Mouse (Mus musculus) hindbrain, embryonic 12.5 days (tissue): ENCODE data around the gene Chrne. TPM values are rescaled to one million over a fixed set of nuclear protein-coding genes. Genes with fewer than 3 reads are reported as not detected.

Experiments used
- ATAC-seq: fragments of 200-750 bp; cut with Nextera tagmentation; 2 replicates; pipeline ENCODE4 v1.8.0; 2017; ENCODE audit warnings: moderate TSS enrichment; ENCODE audit not compliant: low FRiP score
- H3K27ac ChIP-seq: fragments of 300-500 bp; sonication (generic); 2 replicates; pipeline ENCODE4 v1.5.1; 2016; ENCODE audit warnings: mild to moderate bottlenecking
- H3K27me3 ChIP-seq: fragments of 300-500 bp; sonication (generic); 2 replicates; pipeline ENCODE4 v1.6.1; 2016; ENCODE audit warnings: mild to moderate bottlenecking
- H3K36me3 ChIP-seq: fragments of 300-500 bp; sonication (generic); 2 replicates; pipeline ENCODE4 v1.6.1; 2016; ENCODE audit warnings: mild to moderate bottlenecking
- H3K4me1 ChIP-seq: fragments of 300-500 bp; sonication (generic); 2 replicates; pipeline ENCODE4 v1.6.1; 2016
- H3K4me2 ChIP-seq: fragments of 300-500 bp; sonication (generic); replicated peaks from 2 replicates; pipeline ENCODE4 v1.6.1; 2016; ENCODE audit warnings: mild to moderate bottlenecking
- H3K4me3 ChIP-seq: fragments of 300-500 bp; sonication (generic); 2 replicates; pipeline ENCODE4 v1.5.1; 2016; ENCODE audit warnings: mild to moderate bottlenecking
- H3K9ac ChIP-seq: fragments of 300-500 bp; sonication (generic); 2 replicates; pipeline ENCODE4 v1.6.1; 2016; ENCODE audit warnings: mild to moderate bottlenecking, moderate library complexity
- H3K9me3 ChIP-seq: fragments of 300-500 bp; sonication (generic); replicated peaks from 2 replicates; pipeline ENCODE4 v1.6.1; 2016; ENCODE audit warnings: mild to moderate bottlenecking
- whole genome bisulfite sequencing: fragments of 180-500 bp; shearing (Covaris S2); methylation state at CpG from one replicate; pipeline ENCODE4 v1.1.7; 2016; 5-methylcytosine and 5-hydroxymethylcytosine counted together
- polyA plus RNA-seq: library from polyadenylated mRNA; unstranded; fragments of >200 nt; fragmentation: Nextera tagmentation; extraction: Ambion mirVana; gene quantifications from 2 replicates; pipeline ENCODE4 v1.2.1, GENCODE M21; 2016

Gene Chrne
- polyA plus RNA-seq, 1 experiment from 2014 or later: not detected

DNA sequence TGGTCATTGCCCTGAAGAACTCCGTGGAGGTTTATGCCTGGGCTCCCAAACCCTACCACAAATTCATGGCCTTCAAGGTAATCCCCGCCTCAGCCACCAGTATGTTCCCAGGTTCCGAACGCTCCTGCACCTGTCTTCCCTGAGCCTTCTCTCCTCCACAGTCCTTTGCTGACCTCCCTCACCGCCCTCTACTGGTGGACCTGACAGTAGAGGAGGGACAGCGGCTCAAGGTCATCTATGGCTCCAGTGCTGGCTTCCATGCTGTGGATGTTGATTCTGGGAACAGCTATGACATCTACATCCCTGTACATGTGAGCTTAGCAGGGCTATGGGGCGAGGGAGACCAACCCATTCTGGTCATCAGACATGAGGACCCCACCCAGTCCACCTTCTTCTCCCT lies 6.5 kb downstream of the Chrne start:
- H3K9ac ChIP-seq: no peak overlapping the region
- H3K9me3 ChIP-seq: no peaks in the 10 kb centered on the region
- H3K4me1 ChIP-seq: peaks cover 9% of the 10 kb centered on the region
- peaks cover 62% of the 10 kb centered on the region for H3K36me3 ChIP-seq
- H3K4me3 ChIP-seq: no peak overlapping the region
- 79% methylated on average over 7 of the region's 7 CpGs for WGBS
- no peak for ATAC-seq
- H3K27ac ChIP-seq: no peak overlapping the region
- H3K27me3 ChIP-seq: peaks cover 14% of the 10 kb centered on the region
- no peak overlapping the region for H3K4me2 ChIP-seq

GRCm38 (mm10) chr11:70610752-70611151 lies 8.3 kb downstream of the Chrne start:
- H3K9ac ChIP-seq: no peak overlapping the region
- no peak for ATAC-seq
- H3K36me3 ChIP-seq: peaks cover 80% of the 10 kb centered on the region
- no peak overlapping the region for H3K27ac ChIP-seq
- no peak overlapping the region for H3K4me2 ChIP-seq
- peaks cover 9% of the 10 kb centered on the region for H3K4me1 ChIP-seq
- no peaks in the 10 kb centered on the region for H3K9me3 ChIP-seq
- H3K4me3 ChIP-seq: no peak overlapping the region
- H3K27me3 ChIP-seq: peaks cover 6% of the 10 kb centered on the region; the same call in 1 of the 2 replicates
- WGBS: 91% methylated on average over 4 of the region's 4 CpGs

- H3K4me1 ChIP-seq: no peaks in the 10 kb centered on the region
- no peak overlapping the region for H3K27ac ChIP-seq
- ATAC-seq: no peak
- H3K9ac ChIP-seq: no peak overlapping the region
- H3K9me3 ChIP-seq: no peaks in the 10 kb centered on the region
- no peak overlapping the region for H3K4me2 ChIP-seq
- no peak overlapping the region for H3K4me3 ChIP-seq
- H3K27me3 ChIP-seq: no peaks in the 10 kb centered on the region
- WGBS: 84% methylated on average over 26 of the region's 26 CpGs
- peaks cover 96% of the 10 kb centered on the region for H3K36me3 ChIP-seq
Measured at GRCm38 (mm10) chr11:70608381-70609066, 10.5 kb downstream of the Chrne start.

- no peak for ATAC-seq
- Histone ChIP-seq H3K9me3 (no peaks in the 10 kb centered on the region), H3K4me2 (no peak overlapping the region), H3K4me3 (no peak overlapping the region), H3K36me3 (peaks cover 91% of the 10 kb centered on the region), H3K27me3 (no peaks in the 10 kb centered on the region), H3K27ac (no peak overlapping the region), H3K4me1 (no peaks in the 10 kb centered on the region), H3K9ac (no peak overlapping the region)
- 95% methylated on average over 9 of the region's 9 CpGs for WGBS
Measured at GRCm38 (mm10) chr11:70607611-70608010, 11.4 kb downstream of the Chrne start.

DNA sequence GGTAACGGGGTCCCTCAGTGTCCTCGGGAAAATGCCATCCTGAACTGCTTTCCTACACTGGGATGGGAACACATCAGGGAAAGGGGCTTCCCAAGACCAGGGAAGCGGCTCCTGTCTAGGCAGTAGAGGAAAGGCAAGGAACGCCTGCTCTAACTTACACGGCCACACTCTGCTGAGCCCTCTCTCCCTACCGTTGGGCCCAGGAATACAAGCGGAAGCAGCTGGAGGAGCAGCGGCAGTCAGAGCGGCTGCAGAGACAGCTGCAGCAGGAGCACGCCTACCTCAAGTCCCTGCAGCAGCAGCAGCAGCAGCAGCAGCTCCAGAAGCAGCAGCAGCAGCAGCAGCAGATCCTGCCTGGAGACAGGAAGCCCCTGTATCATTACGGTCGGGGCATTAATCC lies 12.3 kb downstream of the Chrne start:
- H3K36me3 ChIP-seq: peaks cover 89% of the 10 kb centered on the region
- 78% methylated on average over 11 of the region's 12 CpGs for WGBS
- H3K9me3 ChIP-seq: no peaks in the 10 kb centered on the region
- no peak for ATAC-seq
- H3K4me1 ChIP-seq: no peaks in the 10 kb centered on the region
- no peaks in the 10 kb centered on the region for H3K27me3 ChIP-seq
- H3K4me2 ChIP-seq: no peak overlapping the region
- H3K4me3 ChIP-seq: no peak overlapping the region
- H3K9ac ChIP-seq: no peak overlapping the region
- no peak overlapping the region; the same call in 1 of the 2 replicates for H3K27ac ChIP-seq

GRCm38 (mm10) chr11:70605024-70605566 lies 13.9 kb downstream of the Chrne start:
- H3K9me3 ChIP-seq: no peaks in the 10 kb centered on the region
- H3K27ac ChIP-seq: no peak overlapping the region
- H3K27me3 ChIP-seq: no peaks in the 10 kb centered on the region
- no peak for ATAC-seq
- 60% methylated on average over 14 of the region's 14 CpGs for WGBS
- H3K4me2 ChIP-seq: no peak overlapping the region
- H3K36me3 ChIP-seq: peaks cover 73% of the 10 kb centered on the region
- H3K4me3 ChIP-seq: no peak overlapping the region
- H3K9ac ChIP-seq: no peak overlapping the region
- no peaks in the 10 kb centered on the region for H3K4me1 ChIP-seq

DNA sequence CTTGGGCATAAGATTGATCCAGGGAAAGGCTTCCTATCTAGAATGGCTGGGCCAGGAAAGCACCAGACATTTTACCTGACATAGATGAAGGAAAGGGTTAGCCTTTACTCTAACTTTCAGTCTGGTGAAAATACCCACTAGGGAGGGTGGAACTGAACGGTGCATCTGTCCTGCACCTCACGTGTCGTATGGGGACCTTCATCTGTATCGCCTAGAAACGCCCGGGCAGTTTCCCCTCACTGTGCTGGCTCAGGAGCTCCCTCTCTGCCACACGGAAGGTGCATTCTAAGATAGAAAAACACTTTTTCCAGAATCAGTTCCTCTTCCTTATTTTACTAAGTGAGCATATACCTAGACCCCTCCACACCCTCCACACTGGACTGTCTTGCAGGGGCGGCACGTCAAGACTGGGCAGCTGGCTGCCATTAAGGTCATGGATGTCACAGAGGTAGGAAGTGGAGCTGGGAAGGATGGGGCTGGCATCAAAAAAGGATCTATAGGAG lies 20.5 kb downstream of the Chrne start:
- Histone ChIP-seq H3K27me3 (no peaks in the 10 kb centered on the region), H3K9me3 (no peaks in the 10 kb centered on the region), H3K4me2 (no peak overlapping the region), H3K4me3 (no peak overlapping the region), H3K9ac (no peak overlapping the region), H3K4me1 (peaks cover 13% of the 10 kb centered on the region), H3K36me3 (peaks cover 33% of the 10 kb centered on the region), H3K27ac (no peak overlapping the region)
- no peak for ATAC-seq
- WGBS: 90% methylated on average over 9 of the region's 9 CpGs

DNA sequence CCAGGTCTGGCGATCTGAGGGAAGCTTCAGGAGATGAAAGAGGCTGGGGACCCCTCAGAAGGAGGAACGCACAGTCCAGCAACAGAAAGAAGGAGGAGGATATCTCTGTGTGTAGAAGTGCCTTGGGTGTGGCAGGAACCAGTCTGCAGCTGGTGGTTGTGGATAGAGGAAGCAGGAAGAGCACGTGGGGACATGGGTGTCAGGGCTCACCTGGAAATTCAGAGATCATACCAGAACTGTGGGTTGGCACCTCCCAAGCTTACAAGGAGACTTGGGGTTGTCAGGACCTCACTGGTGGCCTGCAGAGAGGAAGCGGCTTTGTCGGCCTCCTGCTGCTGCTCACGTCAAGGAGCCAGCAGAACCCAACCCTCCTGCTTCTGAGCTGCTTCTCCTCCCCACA lies 21.7 kb downstream of the Chrne start:
- Histone ChIP-seq H3K4me2 (no peak overlapping the region), H3K27me3 (no peaks in the 10 kb centered on the region), H3K36me3 (peaks cover 30% of the 10 kb centered on the region), H3K9me3 (no peaks in the 10 kb centered on the region), H3K4me1 (peaks cover 13% of the 10 kb centered on the region), H3K9ac (no peak overlapping the region), H3K27ac (no peak overlapping the region), H3K4me3 (no peak overlapping the region)
- WGBS: 76% methylated on average over 6 of the region's 6 CpGs
- no peak for ATAC-seq

DNA sequence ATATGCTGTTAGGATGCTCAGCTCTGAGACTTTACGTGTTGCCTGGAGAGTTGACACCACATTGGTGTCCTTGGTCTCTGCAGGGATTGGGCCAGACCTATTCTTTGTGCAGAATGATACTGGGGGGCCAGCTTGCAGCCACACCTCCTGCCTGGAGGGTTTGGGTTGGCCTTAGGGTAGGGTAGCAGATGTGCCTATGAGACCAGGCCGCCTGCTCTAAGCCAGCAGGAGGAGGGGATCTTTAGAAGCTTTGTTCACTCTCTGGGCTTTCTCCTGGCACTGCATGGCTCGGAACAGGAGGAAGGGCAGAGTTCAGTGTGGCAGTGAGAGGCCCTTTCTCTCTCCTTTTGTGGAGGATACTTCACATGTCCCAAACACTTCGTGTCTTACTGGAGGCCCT lies 22.9 kb downstream of the Chrne start:
- 50% methylated on average over 4 of the region's 4 CpGs for WGBS

GRCm38 (mm10) chr11:70595638-70596037 lies 23.4 kb downstream of the Chrne start:
- Histone ChIP-seq H3K27me3 (no peaks in the 10 kb centered on the region), H3K4me2 (no peak overlapping the region), H3K36me3 (peaks cover 24% of the 10 kb centered on the region), H3K4me3 (no peak overlapping the region), H3K4me1 (peaks cover 15% of the 10 kb centered on the region), H3K9ac (no peak overlapping the region), H3K27ac (0 out of 2 replicates have a peak overlapping the region, but pooled peaks have one; percentile 23), H3K9me3 (no peaks in the 10 kb centered on the region)
- no peak for ATAC-seq
- WGBS: 75% methylated on average over 2 of the region's 2 CpGs

More for the DNA sequence above, 22.9 kb downstream of the Chrne start:
- H3K9ac ChIP-seq: no peak overlapping the region
- peaks cover 24% of the 10 kb centered on the region for H3K36me3 ChIP-seq
- H3K9me3 ChIP-seq: no peaks in the 10 kb centered on the region
- ATAC-seq: no peak
- H3K4me2 ChIP-seq: no peak overlapping the region
- H3K27ac ChIP-seq: 0 out of 2 replicates have a peak overlapping the region, but pooled peaks have one; percentile 23
- no peaks in the 10 kb centered on the region for H3K27me3 ChIP-seq
- H3K4me3 ChIP-seq: no peak overlapping the region
- H3K4me1 ChIP-seq: peaks cover 15% of the 10 kb centered on the region

- Histone ChIP-seq H3K9ac (no peak overlapping the region), H3K9me3 (no peaks in the 10 kb centered on the region), H3K27ac (no peak overlapping the region), H3K36me3 (peaks cover 18% of the 10 kb centered on the region), H3K27me3 (no peaks in the 10 kb centered on the region), H3K4me2 (no peak overlapping the region), H3K4me1 (peaks cover 15% of the 10 kb centered on the region), H3K4me3 (no peak overlapping the region)
- WGBS: 87% methylated on average over 15 of the region's 15 CpGs
- no peak for ATAC-seq
Measured at GRCm38 (mm10) chr11:70594253-70594989, 24.6 kb downstream of the Chrne start.

DNA sequence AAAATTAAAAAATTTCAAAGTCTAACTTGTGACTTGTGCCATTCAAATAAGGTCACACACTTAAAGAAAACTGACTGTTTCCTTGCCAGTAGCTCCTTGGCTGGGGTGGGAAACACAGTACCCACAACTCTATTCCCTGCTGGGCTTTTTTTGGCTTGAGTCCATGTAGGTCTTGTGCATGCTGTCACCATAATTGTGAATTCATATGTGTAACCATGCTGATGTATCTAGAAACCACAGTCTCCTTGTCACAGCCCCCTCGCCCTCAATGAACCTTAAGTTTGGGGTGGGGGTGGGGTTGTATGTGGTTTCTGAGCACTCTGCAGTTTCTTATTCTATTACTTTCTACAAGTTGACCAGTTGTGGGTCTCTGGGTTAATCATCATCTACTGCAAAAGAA lies 27.3 kb downstream of the Chrne start:
- Histone ChIP-seq H3K9me3 (no peaks in the 10 kb centered on the region), H3K27me3 (no peaks in the 10 kb centered on the region), H3K4me2 (no peak overlapping the region), H3K9ac (no peak overlapping the region), H3K27ac (no peak overlapping the region), H3K4me3 (no peak overlapping the region), H3K36me3 (no peaks in the 10 kb centered on the region), H3K4me1 (peaks cover 14% of the 10 kb centered on the region)
- ATAC-seq: no peak
- WGBS: 79% methylated on average over 1 of the region's 1 CpGs
